Mouse (Mus musculus): Measurements from ENCODE around the gene Ecm1.

Ecm1 gene

GRCm38 (mm10) chr3:95689171-95689915 lies 50.0 kb downstream of the Ecm1 start:
- DNase-seq (ENCODE audit: low spot score) = peak; percentile 52

- peak; percentile 49 for DNase-seq (ENCODE audit: low spot score)
Observed at GRCm38 (mm10) chr3:95687524-95688421, 51.6 kb downstream of the Ecm1 start, which contains the start of gene Adamtsl4. TSS of gene Adamtsl4 (minus strand) at chr3:95687917.

- DNase-seq (ENCODE audit: low spot score) = no peak
Observed at GRCm38 (mm10) chr3:95687168-95687523, 52.2 kb downstream of the Ecm1 start.

- DNase-seq (ENCODE audit: low spot score) = no peak
Observed at GRCm38 (mm10) chr3:95686492-95687167, 52.7 kb downstream of the Ecm1 start.

GRCm38 (mm10) chr3:95685701-95686100 lies 53.7 kb downstream of the Ecm1 start:
- no peak for DNase-seq (ENCODE audit: low spot score)

GRCm38 (mm10) chr3:95685301-95685700 lies 54.1 kb downstream of the Ecm1 start:
- DNase-seq (ENCODE audit: low spot score) = no peak

- no peak for DNase-seq (ENCODE audit: low spot score)
Observed at GRCm38 (mm10) chr3:95684846-95685245, 54.5 kb downstream of the Ecm1 start.
